Mouse (Mus musculus) layer of hippocampus, postnatal 25 days (tissue): ENCODE results near the gene Ngef. TPM values are rescaled to one million over a fixed set of nuclear protein-coding genes. Genes with fewer than 3 reads are reported as not detected.

Experiments
- DNase-seq, 2 experiments: peaks; one replicate each; pipeline ENCODE4 v3.0.0; 2022; ENCODE audit warnings: mixed read lengths in 2 of 2, low spot score in 1 of 2; ENCODE audit errors: extremely low spot score in 1 of 2
- total RNA-seq, 2 experiments: library from RNA; stranded (reverse); gene quantifications; 2 replicates each; pipeline ENCODE4 v1.2.3; 2021

Ngef gene
- total RNA-seq, 2 experiments from 2014 or later, result 99.8 to 100 TPM

DNA sequence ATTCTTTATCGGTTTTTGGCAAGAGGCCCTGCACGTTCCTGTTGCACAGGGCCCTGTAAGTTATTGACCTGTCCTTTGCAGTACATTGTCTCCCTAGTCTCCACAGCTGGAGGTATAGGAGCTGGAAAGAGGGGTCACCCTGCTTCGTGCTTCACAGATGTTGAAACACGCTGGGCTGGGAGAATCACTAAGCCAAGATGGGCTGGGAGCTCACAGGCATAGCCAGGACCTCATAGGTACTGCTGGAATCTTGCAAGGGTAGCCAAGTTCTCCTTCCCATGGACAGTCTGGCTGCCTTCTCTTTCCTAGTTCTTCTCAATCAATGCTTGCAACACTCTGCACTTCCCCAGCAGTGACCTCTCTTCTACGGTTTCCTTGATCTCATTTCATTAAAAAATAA, 409 bp downstream of the Ngef start:
- DNase-seq, result no peak

DNA sequence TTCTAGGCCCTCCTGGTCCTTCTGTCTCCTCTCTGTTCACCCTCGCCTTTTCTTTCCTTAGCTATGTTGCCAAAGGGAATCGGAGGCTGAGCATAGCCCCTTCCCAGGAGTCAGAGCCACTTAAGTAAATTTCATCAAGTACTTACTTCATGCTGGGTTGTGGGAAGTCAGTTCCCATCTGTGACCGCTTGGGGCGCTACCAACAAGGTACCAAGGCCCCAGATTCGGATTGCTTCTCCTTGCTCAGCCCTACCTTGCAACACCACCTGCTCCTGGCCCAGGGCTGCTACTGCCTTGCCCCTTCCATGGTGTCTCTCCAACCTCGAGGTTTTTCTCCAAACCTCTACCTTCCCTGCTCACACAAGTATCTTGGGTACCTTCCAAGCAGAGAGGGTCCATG, 5.3 kb downstream of the Ngef start:
- peak in 1 of 2 experiments; percentile 27 for DNase-seq

DNA sequence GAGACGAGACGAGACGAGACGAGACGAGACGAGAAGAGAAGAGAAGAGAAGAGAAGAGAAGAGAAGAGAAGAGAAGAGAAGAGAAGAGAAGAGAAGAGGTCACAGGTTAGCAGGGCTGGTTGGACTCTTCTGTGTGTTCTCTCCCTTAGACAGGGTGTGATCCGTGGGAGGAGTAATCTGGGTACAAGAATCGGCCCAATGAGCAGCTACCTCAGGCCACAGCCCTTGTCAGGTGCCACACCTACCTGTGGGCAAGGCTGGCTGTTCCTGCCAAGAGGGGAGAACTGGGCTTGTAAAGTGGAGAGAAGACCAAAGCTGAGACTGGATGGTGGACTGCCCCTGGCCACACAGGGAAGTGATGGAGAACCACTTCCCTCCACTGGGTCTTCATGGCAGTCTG, 7.9 kb downstream of the Ngef start:
- DNase-seq, result no peak

DNA sequence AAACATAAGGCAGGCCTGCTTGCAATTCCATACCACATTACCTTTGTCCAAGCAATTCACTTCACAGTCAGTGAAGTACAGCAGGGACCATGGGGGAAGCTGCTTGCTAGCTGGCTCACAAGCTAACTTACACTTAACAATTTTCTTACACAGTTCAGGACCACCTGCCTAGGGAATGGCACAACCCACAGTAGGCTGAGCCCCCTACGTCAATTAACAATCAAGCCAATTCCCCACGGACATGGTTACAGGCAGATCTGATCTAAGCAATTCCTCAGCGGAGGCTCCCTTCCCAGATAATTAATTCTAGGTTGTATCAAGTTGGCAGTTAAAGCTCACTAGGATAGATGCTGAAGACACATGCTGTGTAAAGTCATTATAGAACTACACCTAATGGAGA, 10.7 kb downstream of the Ngef start:
- DNase-seq, result no peak

GRCm38 (mm10) chr1:87553586-87553985, 20.1 kb downstream of the Ngef start:
- no peak for DNase-seq

- no peak for DNase-seq
Observed at GRCm38 (mm10) chr1:87551008-87551407, 22.7 kb downstream of the Ngef start.

DNA sequence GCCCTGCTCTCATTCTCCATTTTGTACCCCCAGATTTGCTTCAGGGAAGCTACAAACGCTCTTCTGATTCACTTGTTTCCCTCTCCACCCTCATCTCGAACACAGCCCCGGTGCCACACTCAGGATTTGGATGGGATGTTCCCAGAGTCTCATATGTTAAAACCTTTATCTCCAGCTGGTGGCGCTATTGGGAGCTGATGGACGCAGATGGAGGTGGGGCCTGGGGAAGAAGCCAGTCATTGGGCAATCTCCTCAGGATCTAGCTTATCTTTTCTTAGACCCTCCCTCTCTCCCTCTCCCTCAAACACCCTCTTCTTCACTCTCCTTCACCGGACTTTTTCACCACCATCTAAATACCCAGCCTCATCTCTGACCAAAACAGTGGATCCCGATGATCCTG, 32.1 kb downstream of the Ngef start:
- DNase-seq, result peak in 1 of 2 experiments; percentile 23

DNA sequence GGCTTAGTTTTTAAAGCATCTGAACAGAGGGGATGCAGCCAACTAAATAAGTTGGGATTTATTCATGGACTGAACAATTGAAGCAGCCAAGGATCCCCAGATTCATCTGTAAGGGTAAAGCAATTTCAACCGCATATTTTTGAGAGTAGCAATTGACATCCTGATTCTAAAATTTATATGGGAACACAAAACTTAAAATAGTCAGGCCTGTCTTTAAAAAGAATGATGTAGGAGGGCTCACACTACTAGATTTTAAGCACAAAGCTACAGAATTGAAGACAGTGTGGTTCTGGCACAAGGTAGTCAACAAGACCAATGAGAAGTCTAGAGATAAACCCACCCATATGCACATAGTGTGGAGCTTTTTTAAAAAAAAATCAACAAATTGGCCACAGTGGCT, 36.7 kb downstream of the Ngef start:
- no peak for DNase-seq

- DNase-seq, result no peak
Observed at GRCm38 (mm10) chr1:87534118-87534517, 39.6 kb downstream of the Ngef start.

GRCm38 (mm10) chr1:87532346-87532745, 41.3 kb downstream of the Ngef start:
- no peak for DNase-seq

- no peak for DNase-seq
Observed at GRCm38 (mm10) chr1:87527191-87527590, 46.5 kb downstream of the Ngef start.

GRCm38 (mm10) chr1:87525041-87525440, 48.6 kb downstream of the Ngef start:
- DNase-seq, result no peak

GRCm38 (mm10) chr1:87521523-87521922, 52.1 kb downstream of the Ngef start:
- no peak for DNase-seq

- DNase-seq, result no peak
Observed at GRCm38 (mm10) chr1:87520467-87520866, 53.2 kb downstream of the Ngef start.

- no peak for DNase-seq
Observed at GRCm38 (mm10) chr1:87510845-87511244, 62.8 kb downstream of the Ngef start.

DNA sequence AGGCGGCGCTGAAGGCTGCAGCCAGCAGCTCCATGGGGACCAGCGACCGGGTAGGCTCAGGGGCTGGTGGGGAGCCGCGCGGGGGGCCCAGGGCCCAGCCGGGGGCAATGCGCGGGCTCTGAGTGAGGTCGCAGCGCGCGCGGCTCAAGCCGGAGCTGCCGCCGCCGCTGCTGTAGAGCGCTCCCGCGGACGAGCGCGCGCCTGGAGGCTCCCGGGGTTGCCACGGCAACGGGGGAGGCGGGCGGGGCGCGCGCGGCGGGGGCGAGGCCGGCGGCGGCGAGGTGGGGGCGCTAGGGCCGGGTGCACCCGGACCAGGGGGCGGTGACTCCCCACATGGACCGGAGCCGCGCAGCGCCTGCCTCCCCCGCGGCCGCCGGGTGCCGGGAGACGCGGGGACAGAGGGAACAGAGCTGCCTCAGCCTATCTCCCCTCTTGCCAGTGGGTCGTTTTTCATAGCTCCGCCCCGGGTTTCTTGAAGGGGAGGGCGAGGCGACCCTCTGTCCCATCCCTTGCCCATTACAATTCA, 63.4 kb downstream of the Ngef start:
- DNase-seq, result peak; percentile 65 to 70

DNA sequence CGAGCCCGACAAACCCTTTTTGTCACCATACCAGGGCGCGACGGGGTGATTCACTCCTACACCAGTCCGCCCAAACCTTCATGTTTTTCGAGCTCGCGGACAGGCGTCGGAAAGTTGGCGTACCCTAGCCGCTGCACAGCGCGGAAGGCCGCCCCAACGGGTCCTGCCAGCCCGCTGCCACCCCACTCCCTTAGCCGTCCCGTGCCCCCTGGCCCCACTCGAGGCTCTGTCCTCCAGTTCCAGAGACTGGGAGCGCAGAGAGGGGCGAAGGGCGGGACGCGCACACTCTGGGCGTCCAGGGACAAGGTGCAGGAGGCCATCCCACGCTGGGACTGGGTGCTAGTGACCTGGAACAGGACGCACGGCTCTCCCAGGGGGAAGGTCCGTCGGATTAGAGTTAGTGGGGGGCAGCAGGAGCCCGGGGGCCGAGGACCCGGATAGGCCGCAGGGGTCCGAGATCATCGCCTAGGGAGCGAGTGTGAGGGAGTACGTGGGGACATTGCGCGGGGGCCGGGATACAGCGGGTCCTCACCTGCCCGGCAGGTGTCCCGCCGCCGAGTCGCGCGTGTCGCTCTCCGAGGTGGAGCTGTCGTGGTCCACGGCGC, 64.0 kb downstream of the Ngef start, which contains the start of gene Neu2:
Neu2 (plus strand) TSS at position 329 of the 605 bp plus-strand sequence.
- DNase-seq, result no peak

DNA sequence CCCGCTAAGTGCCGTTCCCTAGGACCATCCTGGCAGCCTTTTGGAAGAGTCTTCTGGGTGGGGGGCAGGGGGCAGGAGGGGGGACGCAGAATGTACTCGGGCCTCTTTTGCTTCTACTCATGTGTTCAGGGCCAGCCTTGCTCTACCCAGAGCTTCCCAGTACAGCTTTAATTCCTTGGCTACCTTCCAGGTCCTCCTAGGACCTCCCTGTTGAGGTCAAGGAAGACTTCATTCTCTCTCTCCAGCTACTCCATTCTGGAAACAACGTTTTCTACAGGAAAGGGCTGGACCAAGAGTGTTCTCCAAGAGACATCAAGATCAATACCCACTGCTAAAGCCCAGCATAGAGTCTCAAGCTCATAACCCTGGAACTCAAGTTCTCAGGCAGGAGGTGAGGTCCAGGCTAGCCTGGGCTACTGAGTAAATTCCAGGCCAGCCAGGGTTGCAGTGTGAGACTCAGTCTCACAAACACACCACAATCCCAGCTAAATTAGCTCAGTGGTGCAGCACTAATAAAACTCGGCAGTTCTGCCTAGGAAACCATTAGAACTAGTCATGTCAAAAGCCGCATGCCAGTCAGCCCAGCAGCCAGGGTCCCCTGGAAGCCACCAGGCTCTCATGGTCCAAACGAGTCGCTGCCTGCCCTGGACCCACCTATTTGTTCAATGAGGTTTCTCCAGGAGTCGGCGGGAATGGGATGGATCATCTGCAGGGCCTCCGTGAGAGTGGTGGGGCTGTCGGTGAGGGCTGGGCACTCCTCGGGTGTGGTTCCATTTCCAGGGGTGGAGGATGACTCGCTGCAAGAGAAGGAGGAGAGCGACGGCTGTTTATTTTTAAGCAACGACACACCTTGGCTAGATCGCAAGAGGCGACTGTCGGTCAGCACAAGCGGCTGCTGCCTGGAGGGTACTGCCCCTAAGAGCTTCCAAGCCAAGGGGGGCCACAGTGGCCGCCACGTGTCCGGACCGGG, 64.8 kb downstream of the Ngef start:
- DNase-seq, result peak in 1 of 2 experiments; percentile 16

DNA sequence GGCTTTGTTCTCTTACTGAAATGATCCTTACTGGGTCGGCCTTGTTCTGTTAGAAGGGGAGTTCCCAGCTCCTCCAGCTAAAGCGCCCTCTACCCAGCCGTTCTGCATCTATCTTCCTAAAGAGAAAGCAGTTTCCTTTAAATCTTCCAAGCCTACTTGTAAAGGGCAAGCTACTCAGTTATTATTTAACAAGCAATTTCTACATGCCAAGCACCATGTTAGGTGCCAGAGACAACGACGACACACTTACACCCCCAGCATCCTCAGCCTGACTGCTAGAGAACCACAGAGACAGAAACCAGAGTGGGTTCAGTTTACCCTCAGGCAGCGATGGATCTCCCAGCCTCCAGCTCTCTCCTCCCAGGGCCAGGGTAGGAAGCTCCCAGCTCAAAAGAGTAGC, 65.8 kb downstream of the Ngef start:
- DNase-seq, result no peak

DNA sequence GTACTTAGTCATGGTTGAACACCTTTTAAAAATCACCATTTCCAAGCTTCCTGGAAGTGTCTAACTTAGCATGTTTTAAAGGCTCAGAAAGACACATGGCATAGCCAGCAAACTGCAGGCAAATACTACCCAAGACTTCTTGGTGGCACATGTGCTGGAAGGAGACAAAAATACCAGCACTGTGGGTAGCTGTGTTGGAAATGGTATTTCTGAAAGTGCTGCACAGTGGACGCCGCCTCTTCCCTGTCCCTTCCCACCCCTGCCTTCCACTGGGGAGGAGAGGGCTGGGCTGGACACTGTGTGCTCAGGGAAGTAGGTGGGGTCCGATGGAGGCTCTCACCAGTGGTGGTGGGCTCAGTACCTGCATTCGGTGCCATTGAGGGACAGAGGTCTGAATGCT, 68.1 kb downstream of the Ngef start:
- no peak for DNase-seq

GRCm38 (mm10) chr1:87493542-87493941, 80.1 kb downstream of the Ngef start:
- no peak for DNase-seq
